Mouse (Mus musculus): ENCODE measurements at regions not wholly inside any gene's neighbourhood (a gene's known extent, or its start where the extent isn't known, plus 50 kb on each side); places are given as distances from the start of the nearest gene placed in this dataset.

- H3K36me3 ChIP-seq, result no peaks in the 10 kb centered on the region
- no peak overlapping the region for H3K9ac ChIP-seq (replicated peaks)
- no peak overlapping the region for H3K27ac ChIP-seq (replicated peaks)
- H3K27me3 ChIP-seq (replicated peaks), result no peaks in the 10 kb centered on the region
- no peaks in the 10 kb centered on the region for H3K4me1 ChIP-seq
- no peak overlapping the region for H3K4me3 ChIP-seq (replicated peaks)
- ATAC-seq (ENCODE audit: low FRiP score), result no peak
- WGBS, result 88% methylated on average over 2 of the region's 2 CpGs
- H3K9me3 ChIP-seq (replicated peaks), result no peaks in the 10 kb centered on the region
- no peak overlapping the region for H3K4me2 ChIP-seq
Observed at GRCm38 (mm10) chr2:137924576-137924975, 331.8 kb upstream of the Btbd3 start.

DNA sequence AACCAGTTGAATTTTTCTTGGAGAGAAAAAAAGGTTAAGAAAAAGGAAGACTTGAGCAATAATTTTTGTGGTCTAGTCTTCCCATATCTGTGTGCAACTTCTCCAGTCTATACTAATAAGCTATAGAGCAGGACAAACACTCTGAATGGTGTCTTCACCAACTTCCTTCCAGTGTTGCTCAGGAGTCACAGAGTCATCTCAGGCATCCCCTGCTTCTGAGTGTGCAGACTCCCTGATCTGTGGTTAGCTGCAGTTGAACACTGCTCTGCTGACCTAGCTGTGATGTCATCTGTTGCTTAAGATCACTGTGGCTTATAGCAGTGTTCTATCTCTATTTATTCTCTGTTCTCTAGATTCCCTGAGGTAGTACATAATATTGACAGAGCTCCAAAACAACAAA lies 357.9 kb upstream of the Btbd3 start:
- Histone ChIP-seq H3K27me3 (replicated peaks) (no peaks in the 10 kb centered on the region), H3K9me3 (replicated peaks) (no peaks in the 10 kb centered on the region), H3K4me3 (replicated peaks) (no peak overlapping the region), H3K9ac (replicated peaks) (no peak overlapping the region), H3K4me2 (no peak overlapping the region), H3K27ac (replicated peaks) (no peak overlapping the region), H3K4me1 (no peaks in the 10 kb centered on the region), H3K36me3 (no peaks in the 10 kb centered on the region)
- no peak for ATAC-seq (ENCODE audit: low FRiP score)

GRCm38 (mm10) chr2:137880211-137881031 lies 375.9 kb upstream of the Btbd3 start:
- H3K9ac ChIP-seq (replicated peaks), result no peak overlapping the region
- no peak for ATAC-seq (ENCODE audit: low FRiP score)

GRCm38 (mm10) chr2:137869676-137870075 lies 386.7 kb upstream of the Btbd3 start:
- Histone ChIP-seq H3K4me3 (replicated peaks) (no peak overlapping the region), H3K9ac (replicated peaks) (no peak overlapping the region), H3K36me3 (no peaks in the 10 kb centered on the region), H3K27ac (replicated peaks) (no peak overlapping the region), H3K4me1 (no peaks in the 10 kb centered on the region), H3K9me3 (replicated peaks) (no peaks in the 10 kb centered on the region), H3K27me3 (replicated peaks) (no peaks in the 10 kb centered on the region), H3K4me2 (no peak overlapping the region)
- WGBS, result 85% methylated on average over 4 of the region's 4 CpGs
- ATAC-seq (ENCODE audit: low FRiP score), result no peak

More at GRCm38 (mm10) chr2:137880211-137881031, 375.9 kb upstream of the Btbd3 start:
- H3K27me3 ChIP-seq (replicated peaks), result no peaks in the 10 kb centered on the region
- no peak overlapping the region for H3K27ac ChIP-seq (replicated peaks)
- no peaks in the 10 kb centered on the region for H3K36me3 ChIP-seq
- no peaks in the 10 kb centered on the region for H3K4me1 ChIP-seq
- H3K4me2 ChIP-seq, result no peak overlapping the region
- 81% methylated on average over 7 of the region's 7 CpGs for WGBS
- H3K9me3 ChIP-seq (replicated peaks), result no peaks in the 10 kb centered on the region
- H3K4me3 ChIP-seq (replicated peaks), result no peak overlapping the region

DNA sequence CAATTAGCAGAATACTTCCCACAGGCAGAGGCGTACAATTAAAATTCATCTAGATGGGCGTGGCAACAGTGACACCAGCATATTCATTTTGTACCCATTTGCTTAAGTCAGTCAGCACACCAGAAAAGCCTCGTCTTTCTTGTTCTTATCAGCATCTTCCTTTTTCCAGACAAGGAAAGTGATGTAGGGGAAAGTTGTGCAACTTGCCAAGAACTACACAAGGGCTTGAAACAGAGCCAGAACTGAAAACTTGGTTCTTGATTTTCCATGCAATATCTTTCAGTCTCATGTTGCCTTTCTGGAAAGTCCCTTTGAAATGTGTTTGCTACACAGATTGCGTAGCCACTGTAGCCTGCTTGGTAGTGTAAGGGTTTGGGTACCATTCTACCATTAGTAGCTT lies 401.9 kb upstream of the Btbd3 start:
- Histone ChIP-seq H3K4me1 (no peaks in the 10 kb centered on the region), H3K9me3 (replicated peaks) (no peaks in the 10 kb centered on the region), H3K36me3 (no peaks in the 10 kb centered on the region), H3K4me3 (replicated peaks) (no peak overlapping the region), H3K27me3 (replicated peaks) (no peaks in the 10 kb centered on the region), H3K27ac (replicated peaks) (no peak overlapping the region), H3K4me2 (no peak overlapping the region), H3K9ac (replicated peaks) (no peak overlapping the region)
- ATAC-seq (ENCODE audit: low FRiP score), result no peak
- WGBS, result 82% methylated on average over 4 of the region's 4 CpGs

- Histone ChIP-seq H3K9ac (replicated peaks) (no peak overlapping the region), H3K4me3 (replicated peaks) (no peak overlapping the region), H3K27ac (replicated peaks) (no peak overlapping the region), H3K4me1 (no peaks in the 10 kb centered on the region), H3K36me3 (no peaks in the 10 kb centered on the region), H3K9me3 (replicated peaks) (no peaks in the 10 kb centered on the region), H3K4me2 (no peak overlapping the region), H3K27me3 (replicated peaks) (no peaks in the 10 kb centered on the region)
- no peak for ATAC-seq (ENCODE audit: low FRiP score)
- WGBS, result 70% methylated on average over 10 of the region's 10 CpGs
Observed at GRCm38 (mm10) chr2:137853399-137854259, 402.7 kb upstream of the Btbd3 start.

GRCm38 (mm10) chr2:137847901-137848300 lies 408.5 kb upstream of the Btbd3 start:
- Histone ChIP-seq H3K9ac (replicated peaks) (no peak overlapping the region), H3K36me3 (no peaks in the 10 kb centered on the region), H3K27ac (replicated peaks) (no peak overlapping the region), H3K27me3 (replicated peaks) (no peaks in the 10 kb centered on the region), H3K4me2 (no peak overlapping the region), H3K9me3 (replicated peaks) (no peaks in the 10 kb centered on the region), H3K4me3 (replicated peaks) (no peak overlapping the region), H3K4me1 (no peaks in the 10 kb centered on the region)
- 69% methylated on average over 2 of the region's 2 CpGs for WGBS
- no peak for ATAC-seq (ENCODE audit: low FRiP score)

DNA sequence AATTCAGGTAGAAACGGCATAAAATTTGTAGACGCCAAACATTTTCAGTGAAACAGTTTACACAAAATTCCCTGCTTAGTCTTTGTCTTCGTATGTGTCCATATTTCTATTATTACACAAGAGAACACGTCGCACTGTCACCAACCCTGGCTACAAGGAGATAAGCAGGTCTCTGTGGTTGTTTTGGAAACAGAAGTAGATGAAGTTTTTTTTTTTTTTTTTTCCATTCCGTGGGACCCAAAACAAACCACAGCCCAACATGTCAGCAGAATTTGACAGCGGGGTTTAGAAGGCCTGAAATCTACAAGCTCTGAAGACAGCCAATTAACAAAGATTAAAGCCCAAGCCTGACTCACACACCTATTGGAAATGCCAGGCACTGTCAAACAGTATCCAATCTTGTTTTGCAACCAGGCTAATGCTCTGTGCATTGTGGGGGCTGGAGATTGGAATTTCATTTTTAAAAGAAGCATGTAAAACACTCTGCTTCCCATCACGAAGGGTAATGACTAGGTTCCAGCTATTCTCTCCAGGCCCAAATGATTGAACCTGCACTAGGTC lies 428.5 kb upstream of the Btbd3 start:
- ATAC-seq (ENCODE audit: low FRiP score), result no peak
- no peak overlapping the region for H3K4me2 ChIP-seq
- no peak overlapping the region for H3K9ac ChIP-seq (replicated peaks)
- WGBS, result 84% methylated on average over 8 of the region's 8 CpGs
- no peaks in the 10 kb centered on the region for H3K36me3 ChIP-seq
- H3K27me3 ChIP-seq (replicated peaks), result no peaks in the 10 kb centered on the region
- H3K4me1 ChIP-seq, result no peaks in the 10 kb centered on the region
- H3K27ac ChIP-seq (replicated peaks), result no peak overlapping the region
- no peaks in the 10 kb centered on the region for H3K9me3 ChIP-seq (replicated peaks)
- H3K4me3 ChIP-seq (replicated peaks), result no peak overlapping the region

DNA sequence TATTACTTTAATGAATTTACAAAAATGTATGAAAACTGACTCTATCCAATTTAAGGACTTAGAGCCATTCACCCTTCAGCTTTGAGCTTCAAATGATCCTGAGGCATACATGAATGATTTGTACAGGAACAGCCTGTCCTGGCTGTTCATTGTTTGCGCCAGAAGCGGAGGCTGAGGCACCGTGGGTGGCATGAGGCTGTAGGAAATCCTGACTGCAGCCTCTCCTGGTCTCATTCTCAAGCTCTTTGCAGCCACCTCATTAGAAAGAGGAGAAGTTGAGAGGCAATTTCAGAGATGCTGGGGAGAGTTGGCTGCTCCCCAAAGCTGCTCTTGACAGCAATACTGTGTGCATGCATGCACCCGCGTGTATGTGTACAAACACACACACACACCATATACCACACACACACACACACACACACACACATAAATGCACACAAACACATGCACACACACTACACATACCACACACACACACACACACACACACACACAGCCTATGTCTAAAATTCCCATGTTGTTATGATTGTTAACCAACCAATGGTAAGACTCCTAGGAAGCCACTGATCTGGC lies 434.9 kb upstream of the Btbd3 start:
- Histone ChIP-seq H3K4me3 (replicated peaks) (no peak overlapping the region), H3K4me1 (0 out of 2 replicates have a peak, but pooled peaks cover 3% of the 10 kb centered on the region), H3K36me3 (no peaks in the 10 kb centered on the region), H3K9ac (replicated peaks) (no peak overlapping the region), H3K27me3 (replicated peaks) (no peaks in the 10 kb centered on the region), H3K9me3 (replicated peaks) (no peaks in the 10 kb centered on the region), H3K4me2 (no peak overlapping the region), H3K27ac (replicated peaks) (no peak overlapping the region)
- 63% methylated on average over 5 of the region's 5 CpGs for WGBS
- no peak for ATAC-seq (ENCODE audit: low FRiP score)

GRCm38 (mm10) chr2:137814945-137815344 lies 441.4 kb upstream of the Btbd3 start:
- no peaks in the 10 kb centered on the region for H3K27me3 ChIP-seq (replicated peaks)
- ATAC-seq (ENCODE audit: low FRiP score), result no peak
- no peak overlapping the region for H3K4me3 ChIP-seq (replicated peaks)
- no peak overlapping the region for H3K27ac ChIP-seq (replicated peaks)
- H3K36me3 ChIP-seq, result no peaks in the 10 kb centered on the region
- WGBS, result 93% methylated on average over 1 of the region's 1 CpGs
- no peak overlapping the region for H3K9ac ChIP-seq (replicated peaks)
- no peak overlapping the region for H3K4me2 ChIP-seq
- H3K9me3 ChIP-seq (replicated peaks), result no peaks in the 10 kb centered on the region
- H3K4me1 ChIP-seq, result no peaks in the 10 kb centered on the region

DNA sequence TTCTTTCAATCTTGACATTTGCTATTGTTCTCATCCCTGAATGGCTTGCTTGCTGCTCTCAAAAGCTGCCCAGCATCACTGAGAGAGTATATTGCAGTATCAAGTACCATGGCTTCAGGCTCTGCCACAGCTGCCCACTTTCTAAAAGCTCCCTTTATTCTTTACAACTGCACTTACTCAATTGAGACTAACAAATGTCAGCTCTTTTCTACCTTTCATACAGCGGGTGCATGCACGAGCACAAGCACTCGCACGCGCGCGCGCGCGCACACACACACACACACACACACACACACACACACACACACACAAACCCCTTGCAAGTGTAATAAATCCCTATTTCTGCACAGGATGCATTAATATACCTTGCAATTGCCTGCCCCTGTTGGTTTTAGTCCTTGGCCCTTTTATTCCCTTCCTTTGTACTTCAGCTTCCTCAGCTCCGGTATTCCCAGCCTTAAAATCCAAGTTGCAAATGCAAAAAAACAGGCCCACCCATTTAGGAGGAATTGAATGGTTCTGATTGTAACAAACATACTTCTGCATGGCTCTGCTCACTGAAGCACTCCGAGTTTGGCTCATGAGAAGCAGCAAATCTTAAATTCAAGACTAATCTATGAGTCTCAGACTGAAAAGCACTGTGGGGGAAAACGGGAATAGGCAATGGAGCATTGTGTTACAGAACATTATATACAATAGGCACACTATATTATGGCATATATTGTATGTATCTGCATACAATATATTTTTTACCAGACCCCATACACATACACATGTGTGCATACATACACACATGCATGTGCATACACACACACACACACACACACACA lies 447.7 kb upstream of the Btbd3 start:
- H3K9me3 ChIP-seq (replicated peaks), result no peaks in the 10 kb centered on the region
- peak overlapping the region; percentile 18; the same call in 1 of the 2 replicates for H3K9ac ChIP-seq (replicated peaks)
- WGBS, result 29% methylated on average over 13 of the region's 13 CpGs
- no peaks in the 10 kb centered on the region for H3K36me3 ChIP-seq
- H3K4me3 ChIP-seq (replicated peaks), result peak overlapping the region; percentile 22; the same call in 1 of the 2 replicates
- H3K4me2 ChIP-seq, result peak overlapping the region; percentile 52
- no peaks in the 10 kb centered on the region for H3K27me3 ChIP-seq (replicated peaks)
- ATAC-seq (ENCODE audit: low FRiP score), result peak; percentile 87
- peaks cover 7% of the 10 kb centered on the region for H3K4me1 ChIP-seq
- peak overlapping the region; percentile 60 for H3K27ac ChIP-seq (replicated peaks)
